Mouse (Mus musculus): Measurements from ENCODE around the gene 9030025P20Rik.
"Not testable (repeated sequence)": the region's sequence is repeated elsewhere in the genome, so short reads cannot be mapped to it uniquely, and the experiment has no call there.

Gene 9030025P20Rik

GRCm38 (mm10) chr17:14990116-14990702, 11.9 kb downstream of the 9030025P20Rik start:
- DNase-seq (ENCODE audit: extremely low read depth, insufficient read length, low spot score): not testable (repeated sequence)

- not testable (repeated sequence) for DNase-seq (ENCODE audit: extremely low read depth, insufficient read length, low spot score)
Observed at GRCm38 (mm10) chr17:14992522-14993138, 14.4 kb downstream of the 9030025P20Rik start.

- DNase-seq (ENCODE audit: extremely low read depth, insufficient read length, low spot score): not testable (repeated sequence)
Observed at GRCm38 (mm10) chr17:14993139-14993832, 15.0 kb downstream of the 9030025P20Rik start.

- DNase-seq (ENCODE audit: extremely low read depth, insufficient read length, low spot score): not testable (repeated sequence)
Observed at GRCm38 (mm10) chr17:14994140-14994539, 15.9 kb downstream of the 9030025P20Rik start.

GRCm38 (mm10) chr17:15000047-15000446, 21.8 kb downstream of the 9030025P20Rik start:
- not testable (repeated sequence) for DNase-seq (ENCODE audit: extremely low read depth, insufficient read length, low spot score)

GRCm38 (mm10) chr17:15009088-15009487, 30.8 kb downstream of the 9030025P20Rik start:
- DNase-seq (ENCODE audit: extremely low read depth, insufficient read length, low spot score): not testable (repeated sequence)

GRCm38 (mm10) chr17:15009706-15010413, 31.6 kb downstream of the 9030025P20Rik start, which contains the start of gene Gm3435:
Gene Gm3435 (plus strand): TSS chr17:15010176.
- DNase-seq (ENCODE audit: extremely low read depth, insufficient read length, low spot score): not testable (repeated sequence)

- not testable (repeated sequence) for DNase-seq (ENCODE audit: extremely low read depth, insufficient read length, low spot score)
Observed at GRCm38 (mm10) chr17:15021503-15022220, 43.4 kb downstream of the 9030025P20Rik start.

- DNase-seq (ENCODE audit: extremely low read depth, insufficient read length, low spot score): not testable (repeated sequence)
Observed at GRCm38 (mm10) chr17:15023878-15024492, 45.7 kb downstream of the 9030025P20Rik start.

GRCm38 (mm10) chr17:15024502-15025193, 46.4 kb downstream of the 9030025P20Rik start:
- DNase-seq (ENCODE audit: extremely low read depth, insufficient read length, low spot score): not testable (repeated sequence)

- not testable (repeated sequence) for DNase-seq (ENCODE audit: extremely low read depth, insufficient read length, low spot score)
Observed at GRCm38 (mm10) chr17:15025513-15025912, 47.2 kb downstream of the 9030025P20Rik start.

- DNase-seq (ENCODE audit: extremely low read depth, insufficient read length, low spot score): not testable (repeated sequence)
Observed at GRCm38 (mm10) chr17:15031414-15031813, 53.1 kb downstream of the 9030025P20Rik start.

GRCm38 (mm10) chr17:15040455-15040854, 62.2 kb downstream of the 9030025P20Rik start:
- DNase-seq (ENCODE audit: extremely low read depth, insufficient read length, low spot score): not testable (repeated sequence)

All from 3134 (cell line).